Mouse (Mus musculus): ENCODE results near the gene Gm4881.

- TF ChIP-seq CTCF (IDR thresholded peaks at IDR 0.05; ENCODE audit: extremely low read depth, insufficient read length, insufficient replicate concordance, low read depth, low read length) (no peak), POLR2A (IDR thresholded peaks at IDR 0.05; ENCODE audit: low read depth, low read length) (no peak)
Observed at GRCm38 (mm10) chr7:24948774-24949173, 4.5 kb upstream of the Gm4881 start.

Data from small intestine, adult 2 months (tissue).